Mouse (Mus musculus): ENCODE results near the gene Cyfip2.

GRCm38 (mm10) chr11:46230184-46230583 lies 82.5 kb downstream of the Cyfip2 start:
- no peak for TF ChIP-seq POLR2A (IDR thresholded peaks at IDR 0.05; ENCODE audit: extremely low read depth, insufficient read depth, low read length)
- TF ChIP-seq CTCF (IDR thresholded peaks at IDR 0.05; ENCODE audit: low read depth, low read length) = no peak

Data from liver, adult 2 months (tissue).